Mouse (Mus musculus) CH12.LX (cell line): ENCODE measurements around the gene Lmf1.

Experiments used
- CTCF ChIP-seq, 2 experiments: IDR thresholded peaks in 1 of 2; conservative IDR thresholded peaks in 1 of 2; 2 replicates each; pipeline ENCODE4 v1.5.1; 2011 to 2012; ENCODE audit warnings: low read depth in 2 of 2, low read length in 2 of 2, improper control_type of control experiment in 1 of 2, inconsistent platforms in 1 of 2, mild to moderate bottlenecking in 1 of 2, moderate library complexity in 1 of 2
- TBP ChIP-seq: conservative IDR thresholded peaks from 2 replicates; pipeline ENCODE4 v1.6.1; 2011; ENCODE audit warnings: low read depth, low read length, improper control_type of control experiment

GRCm38 (mm10) chr17:25711136-25711535, 132.3 kb downstream of the Lmf1 start:
- TF ChIP-seq TBP: no peak
- TF ChIP-seq CTCF (conservative IDR thresholded peaks at IDR 0.05 in 1 of 2, IDR thresholded peaks at IDR 0.05 in 1 of 2; ENCODE audit: low read depth in 2 of 2, low read length in 2 of 2): no peak
